Mouse (Mus musculus): ENCODE measurements around the gene Daxx.
A peak's percentile ranks its signal among the peaks of the same experiment; 100 is the strongest.
"Not testable (repeated sequence)": the region's sequence is repeated elsewhere in the genome, so short reads cannot be mapped to it uniquely, and the experiment has no call there.

Daxx gene

GRCm38 (mm10) chr17:33941381-33941780, 32.2 kb downstream of the Daxx start:
- DNase-seq (ENCODE audit: low read depth, low spot score): no peak

GRCm38 (mm10) chr17:33943454-33943853, 34.2 kb downstream of the Daxx start:
- no peak for DNase-seq (ENCODE audit: low read depth, low spot score)

DNA sequence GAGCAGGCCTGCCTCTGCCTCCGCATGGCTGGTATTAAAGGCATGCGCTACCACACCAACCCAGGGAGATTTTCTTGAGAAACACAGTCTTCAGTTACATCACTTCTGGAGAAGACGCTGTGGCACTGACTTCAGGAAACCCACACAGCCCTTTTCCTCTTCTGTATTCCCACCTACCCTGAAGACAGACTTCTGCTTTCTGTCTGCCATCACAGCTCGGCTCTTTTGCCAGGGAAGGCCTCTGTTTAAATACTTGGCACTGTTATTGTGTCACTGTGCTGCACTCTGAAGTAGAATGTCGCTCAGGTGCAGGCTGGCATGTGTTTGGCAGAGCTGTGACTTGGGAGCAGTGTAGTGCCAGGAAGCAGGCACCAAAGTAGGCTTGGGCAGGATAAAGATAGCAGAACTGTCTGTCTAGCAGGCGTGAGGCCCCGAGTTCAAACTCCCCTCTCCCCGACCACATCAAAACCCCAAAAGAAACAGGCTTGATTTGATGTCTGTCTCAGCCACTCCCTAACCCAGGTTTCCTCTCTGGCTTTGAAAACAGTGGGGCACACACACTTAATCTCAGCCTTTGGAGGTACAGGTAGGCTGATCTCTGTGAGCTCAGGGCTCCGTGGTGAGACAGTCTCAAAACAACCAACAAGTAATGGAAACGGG, 38.3 kb downstream of the Daxx start:
- no peak for DNase-seq (ENCODE audit: low read depth, low spot score)

DNA sequence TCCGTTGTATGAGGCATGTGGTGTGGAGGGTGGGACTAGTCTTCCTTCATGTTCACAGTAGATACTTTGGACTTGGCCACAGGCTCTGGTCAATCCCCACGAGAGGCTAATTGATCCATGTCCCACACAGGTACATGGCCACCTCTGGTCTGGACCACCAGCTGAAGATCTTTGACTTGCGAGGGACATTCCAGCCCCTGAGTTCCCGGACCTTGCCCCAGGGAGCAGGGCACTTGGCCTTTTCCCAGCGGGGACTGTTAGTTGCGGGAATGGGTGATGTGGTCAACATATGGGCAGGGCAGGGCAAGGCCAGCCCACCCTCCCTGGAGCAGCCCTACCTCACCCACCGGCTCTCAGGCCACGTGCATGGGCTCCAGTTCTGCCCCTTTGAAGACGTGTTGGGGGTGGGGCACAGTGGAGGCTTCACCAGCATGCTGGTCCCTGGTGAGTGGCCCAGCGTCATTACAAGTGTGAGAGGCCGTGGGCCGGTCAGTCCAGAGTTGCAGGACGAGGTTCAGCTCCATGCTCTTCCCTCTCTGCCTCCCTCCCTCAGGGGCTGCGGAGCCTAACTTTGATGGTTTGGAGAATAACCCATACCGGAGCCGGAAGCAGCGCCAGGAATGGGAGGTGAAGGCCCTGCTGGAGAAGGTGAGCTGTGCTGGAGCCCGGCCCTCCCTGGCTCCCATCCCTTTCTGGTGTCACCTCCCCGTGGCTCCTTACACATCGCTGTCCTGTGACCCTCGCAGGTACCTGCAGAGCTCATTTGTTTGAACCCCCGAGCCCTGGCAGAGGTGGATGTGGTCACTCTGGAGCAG, 39.1 kb downstream of the Daxx start:
- DNase-seq (ENCODE audit: low read depth, low spot score): no peak

DNA sequence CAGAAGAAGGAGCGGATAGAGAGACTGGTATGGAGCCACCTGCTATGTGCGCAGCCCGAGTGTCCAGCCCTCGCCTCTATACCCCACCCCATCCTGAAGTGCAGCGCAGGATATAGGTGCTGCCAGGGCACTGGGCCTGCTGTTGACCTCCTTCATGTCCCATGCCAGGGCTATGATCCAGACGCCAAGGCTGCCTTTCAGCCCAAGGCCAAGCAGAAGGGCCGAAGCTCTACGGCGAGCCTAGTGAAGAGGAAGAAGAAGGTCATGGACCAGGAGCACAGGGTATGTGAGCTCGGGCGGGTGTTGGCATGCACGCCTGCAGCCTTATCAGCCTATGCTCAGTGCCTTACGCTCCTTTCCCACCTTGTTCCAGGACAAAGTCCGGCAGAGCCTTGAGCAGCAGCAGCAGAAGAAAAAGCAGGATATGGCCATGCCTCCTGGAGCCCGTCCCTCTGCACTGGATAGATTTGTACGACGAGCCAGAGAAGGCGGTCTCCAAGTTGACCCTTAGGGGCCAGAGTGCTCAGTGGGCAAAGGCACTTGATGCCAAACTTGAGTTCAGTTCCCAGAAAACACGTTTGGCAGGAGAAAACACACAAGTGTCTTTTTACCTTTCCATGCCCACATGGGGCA, 39.8 kb downstream of the Daxx start:
- no peak for DNase-seq (ENCODE audit: low read depth, low spot score)

GRCm38 (mm10) chr17:33950131-33950625, 41.0 kb downstream of the Daxx start:
- DNase-seq (ENCODE audit: low read depth, low spot score): no peak

GRCm38 (mm10) chr17:33951021-33951946, 42.1 kb downstream of the Daxx start, which contains the start of gene B3galt4:
TSS of gene B3galt4 (minus strand) at chr17:33951488.
- DNase-seq (ENCODE audit: low read depth, low spot score): peak; percentile 95

DNA sequence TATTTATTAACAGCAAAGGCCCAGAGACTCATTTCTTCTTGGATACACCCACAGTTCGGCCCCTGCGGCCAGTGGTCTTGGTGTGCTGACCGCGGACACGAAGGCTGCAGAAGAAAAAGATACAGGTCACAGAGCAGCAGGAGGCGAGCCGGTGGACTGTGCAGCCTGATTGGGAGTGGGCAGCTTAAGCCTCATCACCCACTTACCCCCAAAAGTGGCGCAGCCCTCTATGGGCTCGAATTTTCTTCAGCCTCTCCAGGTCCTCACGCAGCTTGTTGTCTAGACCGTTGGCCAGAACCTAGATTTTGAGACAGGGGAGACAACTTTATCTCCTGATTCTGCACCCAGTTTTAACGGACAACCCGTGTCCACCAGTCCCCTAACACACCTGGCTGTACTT, 42.8 kb downstream of the Daxx start:
- DNase-seq (ENCODE audit: low read depth, low spot score): not testable (repeated sequence)

DNA sequence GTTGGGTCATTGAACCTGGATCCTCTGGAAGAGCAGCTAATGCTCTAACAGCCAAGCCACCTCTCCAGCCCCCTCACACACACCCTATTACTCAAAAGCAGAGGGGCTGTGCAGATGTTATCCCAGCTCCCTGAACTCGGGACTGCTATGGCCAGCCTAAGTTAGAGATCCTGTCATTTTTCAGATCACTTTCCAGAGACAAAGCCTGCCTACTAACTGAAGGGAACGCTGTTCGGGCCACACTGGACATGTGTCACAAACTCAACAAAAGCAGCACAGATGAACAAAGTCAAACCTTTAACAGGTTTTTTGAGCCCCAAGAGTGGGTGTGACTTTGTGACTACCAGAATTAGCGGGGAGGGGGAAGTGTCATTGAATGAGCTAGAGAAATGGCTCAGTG, 43.7 kb downstream of the Daxx start:
- DNase-seq (ENCODE audit: low read depth, low spot score): no peak

- no peak for DNase-seq (ENCODE audit: low read depth, low spot score)
Observed at GRCm38 (mm10) chr17:33953310-33953709, 44.1 kb downstream of the Daxx start.

GRCm38 (mm10) chr17:33953961-33954565, 44.8 kb downstream of the Daxx start:
- peak; percentile 48 for DNase-seq (ENCODE audit: low read depth, low spot score)

- peak; percentile 50 for DNase-seq (ENCODE audit: low read depth, low spot score)
Observed at GRCm38 (mm10) chr17:33954646-33955554, 45.7 kb downstream of the Daxx start.

- DNase-seq (ENCODE audit: low read depth, low spot score): peak; percentile 98
Observed at GRCm38 (mm10) chr17:33955555-33956214, 46.5 kb downstream of the Daxx start, which contains the start of the genes Vps52 and Rps18. TSS of gene Vps52 (plus strand) at chr17:33955812. TSS of gene Rps18 (minus strand) at chr17:33956001.

- DNase-seq (ENCODE audit: low read depth, low spot score): no peak
Observed at GRCm38 (mm10) chr17:33956336-33956735, 47.1 kb downstream of the Daxx start.

DNA sequence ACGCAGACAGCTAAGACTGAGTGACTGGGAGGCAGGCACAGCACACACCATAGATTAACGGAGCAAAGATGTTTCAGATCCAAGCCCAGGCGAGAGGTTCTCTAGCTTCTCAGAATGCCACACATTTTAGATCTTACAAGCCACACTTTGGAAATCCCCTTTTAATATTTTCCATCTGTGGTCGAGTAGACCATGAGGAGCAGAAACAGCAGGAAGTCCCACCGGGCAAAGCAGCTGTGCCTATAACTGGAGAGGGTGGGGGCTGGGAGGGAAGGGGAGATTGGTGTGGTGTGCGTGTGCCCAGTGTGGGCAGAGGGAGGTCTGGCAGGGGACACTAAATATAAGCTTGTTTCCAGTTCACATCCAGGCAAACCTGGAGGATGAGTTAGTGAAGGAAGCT, 48.3 kb downstream of the Daxx start:
- no peak for DNase-seq (ENCODE audit: low read depth, low spot score)

DNA sequence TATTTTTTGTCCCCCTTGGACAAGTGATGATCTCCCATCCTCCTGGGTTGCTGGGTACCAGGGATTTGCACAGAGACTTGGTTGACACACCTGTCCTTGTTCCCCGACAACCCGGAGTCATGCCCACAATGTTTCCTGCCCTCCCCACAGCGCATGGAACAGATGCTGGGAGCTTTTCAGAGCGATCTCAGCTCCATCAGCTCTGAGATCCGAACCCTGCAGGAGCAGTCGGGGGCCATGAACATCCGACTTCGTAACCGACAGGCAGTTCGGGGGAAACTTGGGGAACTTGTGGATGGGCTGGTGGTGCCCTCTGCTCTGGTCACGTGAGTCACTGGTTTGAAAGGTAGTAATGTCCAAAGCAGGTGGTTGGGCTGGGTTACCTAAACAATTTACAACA, 49.2 kb downstream of the Daxx start:
- no peak for DNase-seq (ENCODE audit: low read depth, low spot score)

DNA sequence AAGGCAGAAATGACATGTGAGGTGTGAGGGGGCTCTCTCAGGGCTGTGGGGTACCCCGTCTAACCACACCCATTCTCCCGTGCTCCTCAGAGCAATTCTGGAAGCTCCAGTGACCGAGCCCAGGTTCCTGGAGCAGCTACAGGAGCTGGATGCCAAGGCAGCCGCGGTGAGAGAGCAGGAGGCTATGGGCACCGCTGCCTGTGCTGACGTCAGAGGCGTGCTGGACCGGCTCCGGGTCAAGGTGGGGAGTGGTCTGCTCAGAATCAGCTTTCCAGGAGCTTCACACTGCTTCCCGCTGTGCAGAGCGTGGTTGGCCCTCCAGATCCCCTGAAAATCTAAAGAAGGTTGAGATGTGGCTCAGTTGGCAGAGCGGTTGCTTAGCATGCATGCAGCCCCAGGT, 49.9 kb downstream of the Daxx start:
- no peak for DNase-seq (ENCODE audit: low read depth, low spot score)

DNA sequence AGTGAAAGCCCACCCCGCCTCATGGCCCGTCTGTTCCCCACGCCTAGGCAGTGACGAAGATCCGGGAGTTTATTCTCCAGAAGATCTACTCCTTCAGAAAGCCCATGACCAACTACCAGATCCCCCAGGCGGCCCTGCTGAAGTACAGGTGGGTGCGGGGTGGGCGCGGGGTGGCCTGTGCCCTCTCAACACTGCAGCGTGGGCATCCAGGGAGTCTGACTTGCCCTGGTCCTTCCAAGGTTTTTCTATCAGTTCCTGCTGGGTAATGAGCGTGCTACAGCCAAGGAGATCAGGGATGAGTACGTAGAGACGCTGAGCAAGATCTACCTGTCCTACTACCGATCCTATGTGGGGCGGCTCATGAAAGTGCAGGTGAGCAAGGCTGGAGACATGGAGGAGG, 50.7 kb downstream of the Daxx start:
- no peak for DNase-seq (ENCODE audit: low read depth, low spot score)

DNA sequence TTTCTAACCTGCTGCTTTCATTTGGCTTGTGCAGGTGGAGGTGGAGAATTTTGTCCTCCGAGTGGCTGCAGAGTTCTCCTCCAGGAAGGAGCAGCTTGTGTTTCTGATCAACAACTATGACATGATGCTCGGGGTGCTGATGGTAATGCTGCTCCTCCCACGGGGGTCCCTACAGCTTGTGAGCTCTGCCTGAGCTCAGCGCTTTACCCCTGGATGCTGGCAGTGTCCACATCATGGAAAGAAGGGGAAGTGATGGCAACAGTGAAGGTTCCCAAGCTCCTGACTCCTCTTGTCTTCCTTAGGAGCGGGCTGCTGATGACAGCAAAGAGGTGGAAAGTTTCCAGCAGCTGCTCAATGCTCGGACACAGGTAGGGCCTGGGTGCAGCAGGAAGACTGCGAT, 53.7 kb downstream of the Daxx start:
- DNase-seq (ENCODE audit: low read depth, low spot score): no peak

Measured in 3T3-L1 (cell line).